Mouse (Mus musculus) mouse embryonic stem cell (cell line): ENCODE measurements around the gene Stx18.

Source experiments
- in situ Hi-C, 2 experiments: fragments of 300-500 bp; cut with MboI; formaldehyde crosslinking; loops; 1 replicate in 1 of 2; 3 replicates in 1 of 2; pipeline ENCODE4 v1.14.3; 2019 to 2020; ENCODE audit warnings: low sequenced_read_pairs in 2 of 2, low pct_unique_long_range_greater_than_20kb in 1 of 2, mixed read lengths in 1 of 2; ENCODE audit not compliant: unreplicated experiment in 1 of 2

Gene Stx18

GRCm38 (mm10) chr5:38106080-38106697, 67.6 kb downstream of the Stx18 start:
- in situ Hi-C loops, result no loop called here

- in situ Hi-C loops, result no loop called here
Measured at GRCm38 (mm10) chr5:38106807-38107206, 68.3 kb downstream of the Stx18 start.

GRCm38 (mm10) chr5:38114526-38114925, 76.0 kb downstream of the Stx18 start:
- in situ Hi-C loops, result no loop called here

GRCm38 (mm10) chr5:38117056-38117455, 78.5 kb downstream of the Stx18 start:
- in situ Hi-C loops, result no loop called here

- in situ Hi-C loops, result no loop called here
Measured at GRCm38 (mm10) chr5:38119268-38119667, 80.7 kb downstream of the Stx18 start.

- in situ Hi-C loops, result no loop called here
Measured at GRCm38 (mm10) chr5:38121699-38122098, 83.2 kb downstream of the Stx18 start.

- in situ Hi-C loops, result no loop called here
Measured at GRCm38 (mm10) chr5:38126519-38127306, 88.2 kb downstream of the Stx18 start.

- in situ Hi-C loops, result no loop called here
Measured at GRCm38 (mm10) chr5:38129339-38129738, 90.8 kb downstream of the Stx18 start.

- in situ Hi-C loops, result no loop called here
Measured at GRCm38 (mm10) chr5:38136247-38136646, 97.7 kb downstream of the Stx18 start.

GRCm38 (mm10) chr5:38137163-38137562, 98.6 kb downstream of the Stx18 start:
- in situ Hi-C loops, result no loop called here

GRCm38 (mm10) chr5:38140893-38141292, 102.4 kb downstream of the Stx18 start:
- in situ Hi-C loops, result no loop called here

- in situ Hi-C loops, result no loop called here
Measured at GRCm38 (mm10) chr5:38146524-38146923, 108.0 kb downstream of the Stx18 start.

- in situ Hi-C loops, result no loop called here
Measured at GRCm38 (mm10) chr5:38151264-38151663, 112.7 kb downstream of the Stx18 start.

- in situ Hi-C loops, result no loop called here
Measured at GRCm38 (mm10) chr5:38152201-38153108, 113.9 kb downstream of the Stx18 start.

- in situ Hi-C loops, result no loop called here
Measured at GRCm38 (mm10) chr5:38153636-38154035, 115.1 kb downstream of the Stx18 start.

- in situ Hi-C loops, result no loop called here
Measured at GRCm38 (mm10) chr5:38157481-38158020, 119.0 kb downstream of the Stx18 start.

GRCm38 (mm10) chr5:38158501-38158946, 120.0 kb downstream of the Stx18 start:
- in situ Hi-C loops, result no loop called here

- in situ Hi-C loops, result no loop called here
Measured at GRCm38 (mm10) chr5:38158947-38159633, 120.5 kb downstream of the Stx18 start.
